Mouse (Mus musculus) megakaryocyte progenitor cell, adult 5-6 weeks (primary cell): ENCODE results near the gene Dok4. TPM values are rescaled to one million over a fixed set of nuclear protein-coding genes. Genes with fewer than 3 reads are reported as not detected.

ENCODE experiments used
- total RNA-seq, 2 experiments: library from RNA; stranded (forward) in 1 of 2; stranded (reverse) in 1 of 2; fragments of 157-497, 149-512 nt in 1 of 2; fragments of 200-1000 nt in 1 of 2; gene quantifications; 2 replicates each; pipeline versions ENCODE4 v1.2.3 to v1.2.4; 2015 to 2017

The Dok4 gene
- total RNA-seq, 2 experiments from 2014 or later = 0.37 TPM; not detected in 1

Other genes starting within 250 kb of the Dok4 start
- 21.1 and 26.4 TPM in 2 replicates for gene Arl2bp, start 209.7 kb downstream of the Dok4 start, total RNA-seq (2015)
- 73.3 and 75.1 TPM in 2 replicates for gene Arl2bp, start 209.7 kb downstream of the Dok4 start, total RNA-seq (2017)
- not detected in 2 replicates for gene Pllp, start 180.1 kb downstream of the Dok4 start, total RNA-seq (2015)
- not detected in 2 replicates for gene Pllp, start 180.1 kb downstream of the Dok4 start, total RNA-seq (2017)
- gene Ccl22, start 130.7 kb downstream of the Dok4 start, total RNA-seq (2015) = not detected in 2 replicates
- not detected in 2 replicates for gene Ccl22, start 130.7 kb downstream of the Dok4 start, total RNA-seq (2017)
- gene Cx3cl1, start 104.3 kb downstream of the Dok4 start, total RNA-seq (2015) = 0.57 TPM in 1 of 2 replicates, not detected in the other
- not detected in 2 replicates for gene Cx3cl1, start 104.3 kb downstream of the Dok4 start, total RNA-seq (2017)
- 0.34 and 1.5 TPM in 2 replicates for gene Ccl17, start 65.9 kb downstream of the Dok4 start, total RNA-seq (2015)
- gene Ccl17, start 65.9 kb downstream of the Dok4 start, total RNA-seq (2017) = not detected in 2 replicates
- gene Coq9, start 38.0 kb downstream of the Dok4 start, total RNA-seq (2015) = 30.4 and 36.1 TPM in 2 replicates
- gene Coq9, start 38.0 kb downstream of the Dok4 start, total RNA-seq (2017) = 54.2 and 57.8 TPM in 2 replicates
- 29.3 and 34.5 TPM in 2 replicates for gene Ciapin1, start 38.0 kb downstream of the Dok4 start, total RNA-seq (2015)
- 49.1 and 58.0 TPM in 2 replicates for gene Ciapin1, start 38.0 kb downstream of the Dok4 start, total RNA-seq (2017)
- gene Polr2c, start 18.9 kb downstream of the Dok4 start, total RNA-seq (2015) = 64.3 and 66.4 TPM in 2 replicates
- gene Polr2c, start 18.9 kb downstream of the Dok4 start, total RNA-seq (2017) = 55.2 and 65.0 TPM in 2 replicates
- gene Ccdc102a, start 41.8 kb upstream of the Dok4 start, total RNA-seq (2015) = 0.25 and 0.32 TPM in 2 replicates
- 1.2 and 1.3 TPM in 2 replicates for gene Ccdc102a, start 41.8 kb upstream of the Dok4 start, total RNA-seq (2017)
- gene Adgrg5, start 47.4 kb upstream of the Dok4 start, total RNA-seq (2015) = 0.17 TPM in 1 of 2 replicates, not detected in the other
- not detected in 2 replicates for gene Adgrg5, start 47.4 kb upstream of the Dok4 start, total RNA-seq (2017)
- 88.4 and 140 TPM in 2 replicates for gene Adgrg1, start 98.4 kb upstream of the Dok4 start, total RNA-seq (2015)
- 48.8 and 85.6 TPM in 2 replicates for gene Adgrg1, start 98.4 kb upstream of the Dok4 start, total RNA-seq (2017)
- 106 and 111 TPM in 2 replicates for gene Adgrg3, start 141.4 kb upstream of the Dok4 start, total RNA-seq (2015)
- gene Adgrg3, start 141.4 kb upstream of the Dok4 start, total RNA-seq (2017) = 178 and 215 TPM in 2 replicates
- gene Drc7, start 178.8 kb upstream of the Dok4 start, total RNA-seq (2015) = 1.2 and 1.8 TPM in 2 replicates
- gene Drc7, start 178.8 kb upstream of the Dok4 start, total RNA-seq (2017) = 3.8 and 7.1 TPM in 2 replicates
- gene Katnb1, start 204.9 kb upstream of the Dok4 start, total RNA-seq (2015) = 6.3 and 7.3 TPM in 2 replicates
- 25.2 and 25.9 TPM in 2 replicates for gene Katnb1, start 204.9 kb upstream of the Dok4 start, total RNA-seq (2017)